Mouse (Mus musculus): ENCODE data around the gene Zfp408.

Zfp408 gene

GRCm38 (mm10) chr2:91602389-91602788 is 47.2 kb downstream of the Zfp408 start:
- no peak for DNase-seq (ENCODE audit: low spot score)

- no peak for DNase-seq (ENCODE audit: low spot score)
Observed at GRCm38 (mm10) chr2:91600475-91600874, 49.1 kb downstream of the Zfp408 start.

Measured in lung, postnatal 25 days (tissue).